Mouse (Mus musculus): ENCODE measurements around the gene Acap1. TPM values are rescaled to one million over a fixed set of nuclear protein-coding genes. Genes with fewer than 3 reads are reported as not detected.
A peak's percentile ranks its signal among the peaks of the same experiment; 100 is the strongest.
"Not testable (repeated sequence)": the region's sequence is repeated elsewhere in the genome, so short reads cannot be mapped to it uniquely, and the experiment has no call there.

The Acap1 gene
- polyA plus RNA-seq, 1 experiment from 2014 or later = 3.6 TPM

GRCm38 (mm10) chr11:69916652-69917378 lies 21.5 kb upstream of the Acap1 start:
- ATAC-seq (ENCODE audit: insufficient number of reproducible peaks, insufficient read depth, low FRiP score, low read depth) = not testable (repeated sequence)
- 64% methylated on average over 7 of the region's 7 CpGs for WGBS

GRCm38 (mm10) chr11:69915667-69916627 lies 20.6 kb upstream of the Acap1 start:
- WGBS = 48% methylated on average over 5 of the region's 5 CpGs
- peak overlapping the region; percentile 95; the same call in 1 of the 2 replicates for H3K4me2 ChIP-seq (ENCODE audit: low read length)

More at GRCm38 (mm10) chr11:69916652-69917378, 21.5 kb upstream of the Acap1 start:
- H3K27ac ChIP-seq (replicated peaks in 1 of 2; ENCODE audit: control insufficient read depth in 1 of 2, insufficient read depth in 1 of 2, low read depth in 2 of 2, low read length in 2 of 2); H3K9ac ChIP-seq (ENCODE audit: low read length); H3K27me3 ChIP-seq (ENCODE audit: control insufficient read depth, insufficient read depth, low read length); H3K9me3 ChIP-seq (ENCODE audit: control insufficient read depth, low read length); H3K4me2 ChIP-seq (ENCODE audit: low read length); H3K4me3 ChIP-seq (ENCODE audit: control insufficient read depth in 1 of 2, insufficient read depth in 1 of 2, low read depth in 1 of 2, low read length in 2 of 2): not testable (repeated sequence)
- Histone ChIP-seq H3K36me3 (ENCODE audit: control insufficient read depth, insufficient read depth, low read length) (peaks cover 64% of the 10 kb centered on the region), H3K4me1 (ENCODE audit: control insufficient read depth in 2 of 2, insufficient read depth in 2 of 2, low read length in 2 of 2) (peaks cover 18 to 30% of the 10 kb centered on the region in 2 experiments)

GRCm38 (mm10) chr11:69914917-69915430 lies 19.6 kb upstream of the Acap1 start:
- H3K9ac ChIP-seq (ENCODE audit: low read length) = peak overlapping the region; percentile 87
- peaks cover 18 to 30% of the 10 kb centered on the region in 2 experiments for H3K4me1 ChIP-seq (ENCODE audit: control insufficient read depth in 2 of 2, insufficient read depth in 2 of 2, low read length in 2 of 2)
- WGBS = 34% methylated on average over 9 of the region's 9 CpGs
- ATAC-seq (ENCODE audit: insufficient number of reproducible peaks, insufficient read depth, low FRiP score, low read depth) = no peak
- no peak overlapping the region for H3K27ac ChIP-seq (replicated peaks in 1 of 2; ENCODE audit: control insufficient read depth in 1 of 2, insufficient read depth in 1 of 2, low read depth in 2 of 2, low read length in 2 of 2)
- peak overlapping the region; percentile 82 to 89 for H3K4me3 ChIP-seq (ENCODE audit: control insufficient read depth in 1 of 2, insufficient read depth in 1 of 2, low read depth in 1 of 2, low read length in 2 of 2)
- H3K4me2 ChIP-seq (ENCODE audit: low read length) = peak overlapping the region; percentile 95
- no peaks in the 10 kb centered on the region for H3K9me3 ChIP-seq (ENCODE audit: control insufficient read depth, low read length)
- peaks cover 82% of the 10 kb centered on the region for H3K36me3 ChIP-seq (ENCODE audit: control insufficient read depth, insufficient read depth, low read length)
- no peaks in the 10 kb centered on the region for H3K27me3 ChIP-seq (ENCODE audit: control insufficient read depth, insufficient read depth, low read length)

More at GRCm38 (mm10) chr11:69915667-69916627, 20.6 kb upstream of the Acap1 start:
- H3K36me3 ChIP-seq (ENCODE audit: control insufficient read depth, insufficient read depth, low read length) = peaks cover 73% of the 10 kb centered on the region
- H3K9me3 ChIP-seq (ENCODE audit: control insufficient read depth, low read length) = no peaks in the 10 kb centered on the region
- peaks cover 18 to 30% of the 10 kb centered on the region in 2 experiments for H3K4me1 ChIP-seq (ENCODE audit: control insufficient read depth in 2 of 2, insufficient read depth in 2 of 2, low read length in 2 of 2)
- no peak overlapping the region for H3K4me3 ChIP-seq (ENCODE audit: control insufficient read depth in 1 of 2, insufficient read depth in 1 of 2, low read depth in 1 of 2, low read length in 2 of 2)
- H3K27me3 ChIP-seq (ENCODE audit: control insufficient read depth, insufficient read depth, low read length) = no peaks in the 10 kb centered on the region
- no peak overlapping the region for H3K27ac ChIP-seq (replicated peaks in 1 of 2; ENCODE audit: control insufficient read depth in 1 of 2, insufficient read depth in 1 of 2, low read depth in 2 of 2, low read length in 2 of 2)
- H3K9ac ChIP-seq (ENCODE audit: low read length) = 0 out of 2 replicates have a peak overlapping the region, but pooled peaks have one; percentile 38
- no peak for ATAC-seq (ENCODE audit: insufficient number of reproducible peaks, insufficient read depth, low FRiP score, low read depth)

GRCm38 (mm10) chr11:69914372-69914764 lies 19.0 kb upstream of the Acap1 start:
- peak overlapping the region; percentile 95 for H3K4me2 ChIP-seq (ENCODE audit: low read length)
- H3K9ac ChIP-seq (ENCODE audit: low read length) = peak overlapping the region; percentile 87
- no peak for ATAC-seq (ENCODE audit: insufficient number of reproducible peaks, insufficient read depth, low FRiP score, low read depth)
- H3K27me3 ChIP-seq (ENCODE audit: control insufficient read depth, insufficient read depth, low read length) = no peaks in the 10 kb centered on the region
- no peaks in the 10 kb centered on the region for H3K9me3 ChIP-seq (ENCODE audit: control insufficient read depth, low read length)
- peaks cover 88% of the 10 kb centered on the region for H3K36me3 ChIP-seq (ENCODE audit: control insufficient read depth, insufficient read depth, low read length)
- peak overlapping the region; percentile 82 to 89 for H3K4me3 ChIP-seq (ENCODE audit: control insufficient read depth in 1 of 2, insufficient read depth in 1 of 2, low read depth in 1 of 2, low read length in 2 of 2)
- WGBS = 1% methylated on average over 17 of the region's 17 CpGs
- H3K4me1 ChIP-seq (ENCODE audit: control insufficient read depth in 2 of 2, insufficient read depth in 2 of 2, low read length in 2 of 2) = peaks cover 17 to 27% of the 10 kb centered on the region in 2 experiments
- H3K27ac ChIP-seq (replicated peaks in 1 of 2; ENCODE audit: control insufficient read depth in 1 of 2, insufficient read depth in 1 of 2, low read depth in 2 of 2, low read length in 2 of 2) = peak overlapping the region; percentile 55 to 88

GRCm38 (mm10) chr11:69913554-69914371 lies 18.4 kb upstream of the Acap1 start, which contains the start of gene Gps2:
Gene Gps2, plus strand, starts transcription at chr11:69913888.
- H3K4me2 ChIP-seq (ENCODE audit: low read length) = peak within 1 kb of the TSS; percentile 95
- H3K27me3 ChIP-seq (ENCODE audit: control insufficient read depth, insufficient read depth, low read length) = no peaks in the 10 kb centered on the region
- peak; percentile 84 for ATAC-seq (ENCODE audit: insufficient number of reproducible peaks, insufficient read depth, low FRiP score, low read depth)
- no peaks in the 10 kb centered on the region for H3K9me3 ChIP-seq (ENCODE audit: control insufficient read depth, low read length)
- H3K4me1 ChIP-seq (ENCODE audit: control insufficient read depth in 2 of 2, insufficient read depth in 2 of 2, low read length in 2 of 2) = peaks cover 13 to 21% of the 10 kb centered on the region in 2 experiments
- H3K9ac ChIP-seq (ENCODE audit: low read length) = peak within 1 kb of the TSS; percentile 87
- H3K27ac ChIP-seq (replicated peaks in 1 of 2; ENCODE audit: control insufficient read depth in 1 of 2, insufficient read depth in 1 of 2, low read depth in 2 of 2, low read length in 2 of 2) = peak within 1 kb of the TSS; percentile 55 to 88
- whole genome bisulfite sequencing = 2% methylated on average over 61 of the region's 61 CpGs
- H3K36me3 ChIP-seq (ENCODE audit: control insufficient read depth, insufficient read depth, low read length) = peaks cover 88% of the 10 kb centered on the region
- H3K4me3 ChIP-seq (ENCODE audit: control insufficient read depth in 1 of 2, insufficient read depth in 1 of 2, low read depth in 1 of 2, low read length in 2 of 2) = peak within 1 kb of the TSS; percentile 82 to 89

- Histone ChIP-seq H3K27me3 (ENCODE audit: control insufficient read depth, insufficient read depth, low read length) (no peaks in the 10 kb centered on the region), H3K4me1 (ENCODE audit: control insufficient read depth in 2 of 2, insufficient read depth in 2 of 2, low read length in 2 of 2) (peaks cover 13 to 20% of the 10 kb centered on the region in 2 experiments), H3K9ac (ENCODE audit: low read length) (peak overlapping the region; percentile 87), H3K9me3 (ENCODE audit: control insufficient read depth, low read length) (no peaks in the 10 kb centered on the region), H3K27ac (replicated peaks in 1 of 2; ENCODE audit: control insufficient read depth in 1 of 2, insufficient read depth in 1 of 2, low read depth in 2 of 2, low read length in 2 of 2) (0 out of 4 replicates have a peak overlapping the region, but pooled peaks of 1 of the 2 experiments have one; percentile 88), H3K4me3 (ENCODE audit: control insufficient read depth in 1 of 2, insufficient read depth in 1 of 2, low read depth in 1 of 2, low read length in 2 of 2) (peak overlapping the region; percentile 82 to 89), H3K4me2 (ENCODE audit: low read length) (peak overlapping the region; percentile 95), H3K36me3 (ENCODE audit: control insufficient read depth, insufficient read depth, low read length) (peaks cover 88% of the 10 kb centered on the region)
- no peak for ATAC-seq (ENCODE audit: insufficient number of reproducible peaks, insufficient read depth, low FRiP score, low read depth)
- WGBS = 76% methylated on average over 15 of the region's 15 CpGs
These were observed 17.6 kb upstream of the Acap1 start for GRCm38 (mm10) chr11:69912716-69913530.
